Mouse (Mus musculus) C2C12 (cell line): ENCODE measurements around the gene Mpzl2. TPM values are rescaled to one million over a fixed set of nuclear protein-coding genes. Genes with fewer than 3 reads are reported as not detected.

Experiments used
- H3K27me3 ChIP-seq: one replicate; pipeline ENCODE4 v1.6.1; 2011; ENCODE audit not compliant: control insufficient read depth, insufficient read depth, insufficient read length
- H3K36me3 ChIP-seq: one replicate; pipeline ENCODE4 v1.6.1; 2011; ENCODE audit not compliant: control insufficient read depth, insufficient read depth
- H3K4me3 ChIP-seq: one replicate; pipeline ENCODE4 v1.5.1; 2011; ENCODE audit warnings: mild to moderate bottlenecking, control low read depth; ENCODE audit not compliant: poor library complexity, insufficient read depth, severe bottlenecking
- H3K79me2 ChIP-seq: one replicate; pipeline ENCODE4 v1.6.1; 2011; ENCODE audit not compliant: control insufficient read depth, insufficient read depth
- H3K79me3 ChIP-seq: one replicate; pipeline ENCODE4 v1.6.1; 2011; ENCODE audit warnings: low read depth, control low read depth
- H3ac ChIP-seq: one replicate; pipeline ENCODE3; 2011; ENCODE audit warnings: low read depth; ENCODE audit not compliant: control insufficient read depth, insufficient read length
- CEBPB ChIP-seq: IDR thresholded peaks from one replicate; pipeline ENCODE4 v1.6.1; 2011; ENCODE audit warnings: low read depth, mild to moderate bottlenecking, control low read depth, moderate library complexity
- CTCF ChIP-seq: IDR thresholded peaks from one replicate; pipeline ENCODE4 v1.5.1; 2011; ENCODE audit not compliant: control insufficient read depth, insufficient read depth, insufficient read length
- FOSL1 ChIP-seq: IDR thresholded peaks from one replicate; pipeline ENCODE4 v1.8.0; 2011; ENCODE audit warnings: mild to moderate bottlenecking, low read length; ENCODE audit not compliant: poor library complexity, insufficient read depth, severe bottlenecking
- MAX ChIP-seq: IDR thresholded peaks from one replicate; pipeline ENCODE4 v1.6.1; 2011; ENCODE audit warnings: mild to moderate bottlenecking, control low read depth
- MYOD1 ChIP-seq: IDR thresholded peaks from one replicate; pipeline ENCODE4 v1.6.1; 2011; ENCODE audit warnings: low read depth; ENCODE audit not compliant: control insufficient read depth, insufficient read length
- MYOG ChIP-seq: IDR thresholded peaks from one replicate; pipeline ENCODE4 v1.6.1; 2011; ENCODE audit not compliant: control insufficient read depth, insufficient read length; ENCODE audit errors: extremely low read depth
- USF1 ChIP-seq: IDR thresholded peaks from one replicate; pipeline ENCODE4 v1.6.1; 2011; ENCODE audit warnings: low read depth, mild to moderate bottlenecking, control low read depth, moderate library complexity
- polyA plus RNA-seq: library from polyadenylated mRNA; unstranded; fragments of >200 nt; fragmentation: generic; extraction: Trizol; gene quantifications from one replicate; pipeline ENCODE4 v1.2.1, GENCODE M21; 2012; ENCODE audit warnings: missing spikeins

Mpzl2 gene
- polyA plus RNA-seq, 1 experiment = not detected

GRCm38 (mm10) chr9:45055082-45055713, 15.6 kb downstream of the Mpzl2 start, which contains the start of gene Mpzl3:
Mpzl3 (plus strand) TSS chr9:45055186.
- no peak for TF ChIP-seq USF1
- TF ChIP-seq MAX = no peak
- no peak for TF ChIP-seq FOSL1
- no peak for TF ChIP-seq CTCF
- no peak for TF ChIP-seq MYOD1

GRCm38 (mm10) chr9:45058304-45058940, 18.8 kb downstream of the Mpzl2 start:
- no peaks in the 10 kb centered on the region for H3K79me2 ChIP-seq
- no peak overlapping the region for H3ac ChIP-seq
- peaks cover 27% of the 10 kb centered on the region for H3K27me3 ChIP-seq
- no peak overlapping the region for H3K4me3 ChIP-seq
- H3K36me3 ChIP-seq = no peaks in the 10 kb centered on the region
- TF ChIP-seq MYOG = no peak
- no peak for TF ChIP-seq MAX
- TF ChIP-seq USF1 = no peak
- no peak for TF ChIP-seq CEBPB
- TF ChIP-seq MYOD1 = no peak
- TF ChIP-seq CTCF = no peak
- TF ChIP-seq FOSL1 = no peak
- no peaks in the 10 kb centered on the region for H3K79me3 ChIP-seq

More at GRCm38 (mm10) chr9:45055082-45055713, 15.6 kb downstream of the Mpzl2 start, which contains the start of gene Mpzl3:
- H3K79me3 ChIP-seq = no peaks in the 10 kb centered on the region
- peaks cover 21% of the 10 kb centered on the region for H3K27me3 ChIP-seq
- H3K4me3 ChIP-seq = no peak within 1 kb of the TSS
- peak within 1 kb of the TSS; percentile 5 for H3ac ChIP-seq
- H3K36me3 ChIP-seq = no peaks in the 10 kb centered on the region
- H3K79me2 ChIP-seq = no peaks in the 10 kb centered on the region

- Histone ChIP-seq H3K79me2 (no peaks in the 10 kb centered on the region), H3K4me3 (no peak overlapping the region), H3ac (no peak overlapping the region), H3K79me3 (no peaks in the 10 kb centered on the region), H3K27me3 (peaks cover 37% of the 10 kb centered on the region), H3K36me3 (no peaks in the 10 kb centered on the region)
- TF ChIP-seq CEBPB = no peak
- TF ChIP-seq FOSL1 = no peak
- no peak for TF ChIP-seq CTCF
- TF ChIP-seq MAX = no peak
- TF ChIP-seq USF1 = no peak
- no peak for TF ChIP-seq MYOD1
- no peak for TF ChIP-seq MYOG
Observed at GRCm38 (mm10) chr9:45060151-45060550, 20.6 kb downstream of the Mpzl2 start.

GRCm38 (mm10) chr9:45062677-45063076, 23.1 kb downstream of the Mpzl2 start:
- H3K79me2 ChIP-seq = no peaks in the 10 kb centered on the region
- H3K27me3 ChIP-seq = peaks cover 39% of the 10 kb centered on the region
- no peaks in the 10 kb centered on the region for H3K79me3 ChIP-seq
- no peak overlapping the region for H3ac ChIP-seq
- TF ChIP-seq MYOG (no peak), MYOD1 (no peak), MAX (no peak), CEBPB (no peak), FOSL1 (no peak), CTCF (no peak), USF1 (no peak)
- H3K4me3 ChIP-seq = no peak overlapping the region
- H3K36me3 ChIP-seq = no peaks in the 10 kb centered on the region

GRCm38 (mm10) chr9:45064421-45064820, 24.8 kb downstream of the Mpzl2 start:
- Histone ChIP-seq H3K79me2 (no peaks in the 10 kb centered on the region), H3K4me3 (no peak overlapping the region), H3K27me3 (peaks cover 30% of the 10 kb centered on the region), H3ac (no peak overlapping the region), H3K36me3 (no peaks in the 10 kb centered on the region), H3K79me3 (no peaks in the 10 kb centered on the region)
- TF ChIP-seq FOSL1 (no peak), CTCF (no peak), MAX (no peak), CEBPB (no peak), USF1 (no peak), MYOD1 (no peak), MYOG (no peak)
